Mouse (Mus musculus) myocyte (in vitro differentiated cells): ENCODE results near the gene Gnptg.

Experiments
- CEBPB ChIP-seq: IDR thresholded peaks from 2 replicates; pipeline ENCODE4 v1.6.1; 2011; ENCODE audit warnings: mild to moderate bottlenecking, moderate library complexity; ENCODE audit not compliant: poor library complexity, insufficient read depth, severe bottlenecking
- E2F4 ChIP-seq: IDR thresholded peaks from one replicate; pipeline ENCODE4 v1.6.1; 2011; ENCODE audit warnings: mild to moderate bottlenecking, control low read depth, moderate library complexity; ENCODE audit not compliant: insufficient read depth
- MAX ChIP-seq: IDR thresholded peaks from one replicate; pipeline ENCODE4 v1.6.1; 2011; ENCODE audit warnings: low read depth, mild to moderate bottlenecking, control low read depth
- MYOD1 ChIP-seq, 3 experiments: IDR thresholded peaks; one replicate each; pipeline ENCODE4 v1.6.1; 2011; ENCODE audit warnings: control low read depth in 2 of 3, low read depth in 2 of 3, mild to moderate bottlenecking in 2 of 3, moderate library complexity in 1 of 3; ENCODE audit not compliant: insufficient read length in 2 of 3, control insufficient read depth in 1 of 3
- MYOG ChIP-seq, 3 experiments: IDR thresholded peaks; one replicate each; pipeline ENCODE4 v1.6.1; 2011; ENCODE audit warnings: control low read depth in 2 of 3, low read depth in 2 of 3, mild to moderate bottlenecking in 2 of 3; ENCODE audit not compliant: insufficient read length in 2 of 3, control insufficient read depth in 1 of 3, insufficient read depth in 1 of 3
- POLR2A ChIP-seq: IDR thresholded peaks from one replicate; pipeline ENCODE4 v1.6.1; 2011; ENCODE audit warnings: low read depth, mild to moderate bottlenecking, control low read depth, moderate library complexity; ENCODE audit not compliant: insufficient read length
- POLR2AphosphoS2 ChIP-seq: IDR thresholded peaks from one replicate; pipeline ENCODE4 v1.6.1; 2011; ENCODE audit warnings: low read depth, control low read depth; ENCODE audit not compliant: insufficient read length
- REST ChIP-seq: IDR thresholded peaks from one replicate; pipeline ENCODE4 v1.6.1; 2011; ENCODE audit warnings: mild to moderate bottlenecking, control low read depth, moderate library complexity; ENCODE audit not compliant: insufficient read depth, insufficient read length
- SRF ChIP-seq: IDR thresholded peaks from one replicate; pipeline ENCODE4 v1.6.1; 2011; ENCODE audit warnings: low read depth; ENCODE audit not compliant: control insufficient read depth, insufficient read length
- TCF12 ChIP-seq: IDR thresholded peaks from one replicate; pipeline ENCODE4 v1.6.1; 2011; ENCODE audit warnings: mild to moderate bottlenecking, control low read depth; ENCODE audit not compliant: poor library complexity, insufficient read depth, severe bottlenecking
- USF1 ChIP-seq: IDR thresholded peaks from one replicate; pipeline ENCODE4 v1.6.1; 2011; ENCODE audit warnings: low read depth, mild to moderate bottlenecking, control low read depth, moderate library complexity

GRCm38 (mm10) chr17:25230700-25231099, 9.2 kb downstream of the Gnptg start:
- TF ChIP-seq TCF12: no peak
- no peak for TF ChIP-seq POLR2AphosphoS2
- TF ChIP-seq POLR2A: no peak
- no peak for TF ChIP-seq USF1
- TF ChIP-seq MYOD1 (IDR thresholded peaks at IDR 0.05; ENCODE audit: control insufficient read depth in 1 of 3, insufficient read length in 2 of 3, low read depth in 2 of 3): no peak
- TF ChIP-seq E2F4: no peak
- TF ChIP-seq MYOG (IDR thresholded peaks at IDR 0.05; ENCODE audit: control insufficient read depth in 1 of 3, insufficient read depth in 1 of 3, insufficient read length in 2 of 3, low read depth in 2 of 3): no peak
- no peak for TF ChIP-seq MAX
- TF ChIP-seq REST: no peak
- no peak for TF ChIP-seq SRF
- TF ChIP-seq CEBPB: no peak
